Mouse (Mus musculus): Measurements from ENCODE around the gene Fam20a.

GRCm38 (mm10) chr11:109623238-109623637, 98.8 kb downstream of the Fam20a start:
- TF ChIP-seq POLR2A (IDR thresholded peaks at IDR 0.05; ENCODE audit: insufficient read depth, low read length) (no peak), CTCF (IDR thresholded peaks at IDR 0.05; ENCODE audit: low read depth, low read length) (no peak)

Data from ES-Bruce4 (cell line).